Mouse (Mus musculus): ENCODE measurements around the gene Synj1. TPM values are rescaled to one million over a fixed set of nuclear protein-coding genes. Genes with fewer than 3 reads are reported as not detected.

Gene Synj1
- total and polyA plus RNA-seq, 2 experiments, result 6.2 to 7.5 TPM

- WGBS, result 49% methylated on average over 10 of the region's 10 CpGs
- Histone ChIP-seq H3K27me3 (ENCODE audit: control insufficient read depth, insufficient read depth, low read length) (no peaks in the 10 kb centered on the region), H3K4me3 (ENCODE audit: insufficient read depth, low read depth, low read length) (no peak overlapping the region), H3K9ac (ENCODE audit: low read depth, low read length) (no peak overlapping the region), H3K4me1 (ENCODE audit: control insufficient read depth, insufficient read depth, low read length) (no peaks in the 10 kb centered on the region), H3K36me3 (ENCODE audit: control insufficient read depth, insufficient read depth, low read length) (no peaks in the 10 kb centered on the region), H3K27ac (replicated peaks; ENCODE audit: insufficient read depth, low read depth, low read length) (no peak overlapping the region), H3K79me2 (ENCODE audit: control insufficient read depth, insufficient read depth, low read length) (no peaks in the 10 kb centered on the region)
- no peak for DNase-seq (ENCODE audit: extremely low read depth, low read depth, low spot score)
- TF ChIP-seq CTCF (IDR thresholded peaks at IDR 0.05; ENCODE audit: low read depth, low read length) (no peak), POLR2A (IDR thresholded peaks at IDR 0.05; ENCODE audit: extremely low read depth, insufficient read depth, low read length) (no peak)
These were observed 89.5 kb downstream of the Synj1 start for GRCm38 (mm10) chr16:90921471-90922159.

- H3K27me3 ChIP-seq (ENCODE audit: control insufficient read depth, insufficient read depth, low read length), result no peaks in the 10 kb centered on the region
- H3K27ac ChIP-seq (replicated peaks; ENCODE audit: insufficient read depth, low read depth, low read length), result no peak overlapping the region
- WGBS, result 86% methylated on average over 8 of the region's 8 CpGs
These were observed 94.0 kb downstream of the Synj1 start for GRCm38 (mm10) chr16:90917156-90917555.

GRCm38 (mm10) chr16:90916040-90916481, 95.0 kb downstream of the Synj1 start:
- H3K27ac ChIP-seq (replicated peaks; ENCODE audit: insufficient read depth, low read depth, low read length), result 0 out of 2 replicates have a peak overlapping the region, but pooled peaks have one; percentile 37
- H3K4me3 ChIP-seq (ENCODE audit: insufficient read depth, low read depth, low read length), result no peak overlapping the region
- H3K36me3 ChIP-seq (ENCODE audit: control insufficient read depth, insufficient read depth, low read length), result no peaks in the 10 kb centered on the region
- no peaks in the 10 kb centered on the region for H3K27me3 ChIP-seq (ENCODE audit: control insufficient read depth, insufficient read depth, low read length)
- no peaks in the 10 kb centered on the region for H3K79me2 ChIP-seq (ENCODE audit: control insufficient read depth, insufficient read depth, low read length)
- H3K9ac ChIP-seq (ENCODE audit: low read depth, low read length), result no peak overlapping the region
- TF ChIP-seq POLR2A (IDR thresholded peaks at IDR 0.05; ENCODE audit: extremely low read depth, insufficient read depth, low read length) (no peak), CTCF (IDR thresholded peaks at IDR 0.05; ENCODE audit: low read depth, low read length) (no peak)
- no peaks in the 10 kb centered on the region for H3K4me1 ChIP-seq (ENCODE audit: control insufficient read depth, insufficient read depth, low read length)
- DNase-seq (ENCODE audit: extremely low read depth, low read depth, low spot score), result peak; percentile 14
- 34% methylated on average over 12 of the region's 12 CpGs for WGBS

More at GRCm38 (mm10) chr16:90917156-90917555, 94.0 kb downstream of the Synj1 start:
- H3K9ac ChIP-seq (ENCODE audit: low read depth, low read length), result no peak overlapping the region
- no peak for DNase-seq (ENCODE audit: extremely low read depth, low read depth, low spot score)
- no peaks in the 10 kb centered on the region for H3K36me3 ChIP-seq (ENCODE audit: control insufficient read depth, insufficient read depth, low read length)
- H3K4me3 ChIP-seq (ENCODE audit: insufficient read depth, low read depth, low read length), result no peak overlapping the region
- no peaks in the 10 kb centered on the region for H3K79me2 ChIP-seq (ENCODE audit: control insufficient read depth, insufficient read depth, low read length)
- TF ChIP-seq CTCF (IDR thresholded peaks at IDR 0.05; ENCODE audit: low read depth, low read length) (no peak), POLR2A (IDR thresholded peaks at IDR 0.05; ENCODE audit: extremely low read depth, insufficient read depth, low read length) (no peak)
- no peaks in the 10 kb centered on the region for H3K4me1 ChIP-seq (ENCODE audit: control insufficient read depth, insufficient read depth, low read length)

- no peak for DNase-seq (ENCODE audit: extremely low read depth, low read depth, low spot score)
- H3K36me3 ChIP-seq (ENCODE audit: control insufficient read depth, insufficient read depth, low read length), result no peaks in the 10 kb centered on the region
- no peaks in the 10 kb centered on the region for H3K79me2 ChIP-seq (ENCODE audit: control insufficient read depth, insufficient read depth, low read length)
- H3K4me3 ChIP-seq (ENCODE audit: insufficient read depth, low read depth, low read length), result no peak overlapping the region
- no peaks in the 10 kb centered on the region for H3K4me1 ChIP-seq (ENCODE audit: control insufficient read depth, insufficient read depth, low read length)
- H3K27me3 ChIP-seq (ENCODE audit: control insufficient read depth, insufficient read depth, low read length), result no peaks in the 10 kb centered on the region
- H3K9ac ChIP-seq (ENCODE audit: low read depth, low read length), result no peak overlapping the region
- 93% methylated on average over 13 of the region's 13 CpGs for whole genome bisulfite sequencing
- TF ChIP-seq POLR2A (IDR thresholded peaks at IDR 0.05; ENCODE audit: extremely low read depth, insufficient read depth, low read length), result no peak
- TF ChIP-seq CTCF (IDR thresholded peaks at IDR 0.05; ENCODE audit: low read depth, low read length), result no peak
- no peak overlapping the region for H3K27ac ChIP-seq (replicated peaks; ENCODE audit: insufficient read depth, low read depth, low read length)
These were observed 99.3 kb downstream of the Synj1 start for GRCm38 (mm10) chr16:90911766-90912165.

GRCm38 (mm10) chr16:90910855-90911533, 100.1 kb downstream of the Synj1 start:
- DNase-seq (ENCODE audit: extremely low read depth, low read depth, low spot score), result no peak
- WGBS, result 76% methylated on average over 17 of the region's 17 CpGs

GRCm38 (mm10) chr16:90907250-90907649, 103.9 kb downstream of the Synj1 start:
- Histone ChIP-seq H3K36me3 (ENCODE audit: control insufficient read depth, insufficient read depth, low read length) (no peaks in the 10 kb centered on the region), H3K4me1 (ENCODE audit: control insufficient read depth, insufficient read depth, low read length) (no peaks in the 10 kb centered on the region), H3K4me3 (ENCODE audit: insufficient read depth, low read depth, low read length) (no peak overlapping the region), H3K27me3 (ENCODE audit: control insufficient read depth, insufficient read depth, low read length) (no peaks in the 10 kb centered on the region), H3K9ac (ENCODE audit: low read depth, low read length) (no peak overlapping the region), H3K27ac (replicated peaks; ENCODE audit: insufficient read depth, low read depth, low read length) (no peak overlapping the region), H3K79me2 (ENCODE audit: control insufficient read depth, insufficient read depth, low read length) (no peaks in the 10 kb centered on the region)
- TF ChIP-seq CTCF (IDR thresholded peaks at IDR 0.05; ENCODE audit: low read depth, low read length), result no peak
- no peak for TF ChIP-seq POLR2A (IDR thresholded peaks at IDR 0.05; ENCODE audit: extremely low read depth, insufficient read depth, low read length)
- DNase-seq (ENCODE audit: extremely low read depth, low read depth, low spot score), result no peak
- 74% methylated on average over 7 of the region's 7 CpGs for WGBS

More at GRCm38 (mm10) chr16:90910855-90911533, 100.1 kb downstream of the Synj1 start:
- Histone ChIP-seq H3K36me3 (ENCODE audit: control insufficient read depth, insufficient read depth, low read length) (no peaks in the 10 kb centered on the region), H3K9ac (ENCODE audit: low read depth, low read length) (no peak overlapping the region), H3K27ac (replicated peaks; ENCODE audit: insufficient read depth, low read depth, low read length) (no peak overlapping the region), H3K27me3 (ENCODE audit: control insufficient read depth, insufficient read depth, low read length) (no peaks in the 10 kb centered on the region), H3K4me1 (ENCODE audit: control insufficient read depth, insufficient read depth, low read length) (no peaks in the 10 kb centered on the region), H3K79me2 (ENCODE audit: control insufficient read depth, insufficient read depth, low read length) (no peaks in the 10 kb centered on the region), H3K4me3 (ENCODE audit: insufficient read depth, low read depth, low read length) (no peak overlapping the region)
- TF ChIP-seq CTCF (IDR thresholded peaks at IDR 0.05; ENCODE audit: low read depth, low read length) (no peak), POLR2A (IDR thresholded peaks at IDR 0.05; ENCODE audit: extremely low read depth, insufficient read depth, low read length) (no peak)

Data from liver, adult 2 months (tissue).